Mouse (Mus musculus): ENCODE measurements around the gene Gpnmb. TPM values are rescaled to one million over a fixed set of nuclear protein-coding genes. Genes with fewer than 3 reads are reported as not detected.
A peak's percentile ranks its signal among the peaks of the same experiment; 100 is the strongest.

Gpnmb gene
- polyA plus RNA-seq, 1 experiment from 2014 or later, result 0.36 TPM

- DNase-seq (ENCODE audit: low spot score), result no peak
- WGBS, result 79% methylated on average over 7 of the region's 7 CpGs
- H3K27me3 ChIP-seq (ENCODE audit: insufficient read depth, low read length), result no peaks in the 10 kb centered on the region
- no peaks in the 10 kb centered on the region for H3K36me3 ChIP-seq (ENCODE audit: insufficient read depth, low read length)
- H3K27ac ChIP-seq, result no peak overlapping the region
- no peak overlapping the region for H3K9ac ChIP-seq (ENCODE audit: low read depth, low read length)
- H3K4me1 ChIP-seq (replicated peaks; ENCODE audit: insufficient read depth, low read length), result no peaks in the 10 kb centered on the region
- H3K4me2 ChIP-seq (ENCODE audit: low read length), result no peak overlapping the region
- no peak for TF ChIP-seq CTCF (IDR thresholded peaks at IDR 0.05; ENCODE audit: low read depth)
- no peak for ATAC-seq (replicated peaks; ENCODE audit: low FRiP score, low read depth)
- no peaks in the 10 kb centered on the region for H3K9me3 ChIP-seq (replicated peaks; ENCODE audit: low read length)
- no peak overlapping the region for H3K4me3 ChIP-seq (replicated peaks; ENCODE audit: low read depth, low read length)
Observed at GRCm38 (mm10) chr6:49025290-49025689, 11.1 kb upstream of the Gpnmb start.

GRCm38 (mm10) chr6:49026496-49026895 lies 9.8 kb upstream of the Gpnmb start:
- DNase-seq (ENCODE audit: low spot score) (no peak), ATAC-seq (replicated peaks; ENCODE audit: low FRiP score, low read depth) (no peak)
- no peaks in the 10 kb centered on the region for H3K9me3 ChIP-seq (replicated peaks; ENCODE audit: low read length)
- no peak for TF ChIP-seq CTCF (IDR thresholded peaks at IDR 0.05; ENCODE audit: low read depth)
- H3K36me3 ChIP-seq (ENCODE audit: insufficient read depth, low read length), result no peaks in the 10 kb centered on the region
- no peak overlapping the region for H3K4me2 ChIP-seq (ENCODE audit: low read length)
- no peaks in the 10 kb centered on the region for H3K27me3 ChIP-seq (ENCODE audit: insufficient read depth, low read length)
- H3K27ac ChIP-seq, result no peak overlapping the region
- no peak overlapping the region for H3K4me3 ChIP-seq (replicated peaks; ENCODE audit: low read depth, low read length)
- no peaks in the 10 kb centered on the region for H3K4me1 ChIP-seq (replicated peaks; ENCODE audit: insufficient read depth, low read length)
- H3K9ac ChIP-seq (ENCODE audit: low read depth, low read length), result no peak overlapping the region
- 90% methylated on average over 5 of the region's 5 CpGs for WGBS

GRCm38 (mm10) chr6:49028019-49028418 lies 8.3 kb upstream of the Gpnmb start:
- H3K4me2 ChIP-seq (ENCODE audit: low read length), result no peak overlapping the region
- no peak overlapping the region for H3K9ac ChIP-seq (ENCODE audit: low read depth, low read length)
- ATAC-seq (replicated peaks; ENCODE audit: low FRiP score, low read depth) (peak; percentile 57; the same call in 1 of the 2 replicates), DNase-seq (ENCODE audit: low spot score) (no peak)
- no peak overlapping the region for H3K27ac ChIP-seq
- no peaks in the 10 kb centered on the region for H3K36me3 ChIP-seq (ENCODE audit: insufficient read depth, low read length)
- H3K9me3 ChIP-seq (replicated peaks; ENCODE audit: low read length), result no peaks in the 10 kb centered on the region
- H3K4me1 ChIP-seq (replicated peaks; ENCODE audit: insufficient read depth, low read length), result no peaks in the 10 kb centered on the region
- 65% methylated on average over 6 of the region's 6 CpGs for WGBS
- no peak overlapping the region for H3K4me3 ChIP-seq (replicated peaks; ENCODE audit: low read depth, low read length)
- H3K27me3 ChIP-seq (ENCODE audit: insufficient read depth, low read length), result no peaks in the 10 kb centered on the region
- TF ChIP-seq CTCF (IDR thresholded peaks at IDR 0.05; ENCODE audit: low read depth), result no peak

GRCm38 (mm10) chr6:49028708-49029107 lies 7.6 kb upstream of the Gpnmb start:
- no peak overlapping the region for H3K4me2 ChIP-seq (ENCODE audit: low read length)
- no peaks in the 10 kb centered on the region for H3K36me3 ChIP-seq (ENCODE audit: insufficient read depth, low read length)
- DNase-seq (ENCODE audit: low spot score) (no peak), ATAC-seq (replicated peaks; ENCODE audit: low FRiP score, low read depth) (no peak)
- TF ChIP-seq CTCF (IDR thresholded peaks at IDR 0.05; ENCODE audit: low read depth), result no peak
- 72% methylated on average over 3 of the region's 3 CpGs for WGBS
- H3K4me1 ChIP-seq (replicated peaks; ENCODE audit: insufficient read depth, low read length), result no peaks in the 10 kb centered on the region
- H3K27ac ChIP-seq, result no peak overlapping the region
- no peak overlapping the region for H3K4me3 ChIP-seq (replicated peaks; ENCODE audit: low read depth, low read length)
- H3K27me3 ChIP-seq (ENCODE audit: insufficient read depth, low read length), result no peaks in the 10 kb centered on the region
- H3K9me3 ChIP-seq (replicated peaks; ENCODE audit: low read length), result no peaks in the 10 kb centered on the region
- no peak overlapping the region for H3K9ac ChIP-seq (ENCODE audit: low read depth, low read length)

GRCm38 (mm10) chr6:49031230-49031629 lies 5.1 kb upstream of the Gpnmb start:
- H3K9ac ChIP-seq (ENCODE audit: low read depth, low read length), result no peak overlapping the region
- no peaks in the 10 kb centered on the region for H3K9me3 ChIP-seq (replicated peaks; ENCODE audit: low read length)
- no peak overlapping the region for H3K27ac ChIP-seq
- no peak for TF ChIP-seq CTCF (IDR thresholded peaks at IDR 0.05; ENCODE audit: low read depth)
- no peaks in the 10 kb centered on the region for H3K27me3 ChIP-seq (ENCODE audit: insufficient read depth, low read length)
- 33% methylated on average over 4 of the region's 4 CpGs for WGBS
- no peaks in the 10 kb centered on the region for H3K36me3 ChIP-seq (ENCODE audit: insufficient read depth, low read length)
- DNase-seq (ENCODE audit: low spot score) (peak; percentile 51), ATAC-seq (replicated peaks; ENCODE audit: low FRiP score, low read depth) (no peak)
- H3K4me2 ChIP-seq (ENCODE audit: low read length), result no peak overlapping the region
- no peak overlapping the region for H3K4me3 ChIP-seq (replicated peaks; ENCODE audit: low read depth, low read length)
- H3K4me1 ChIP-seq (replicated peaks; ENCODE audit: insufficient read depth, low read length), result no peaks in the 10 kb centered on the region

GRCm38 (mm10) chr6:49032783-49033182 lies 3.6 kb upstream of the Gpnmb start:
- Histone ChIP-seq H3K27me3 (ENCODE audit: insufficient read depth, low read length) (no peaks in the 10 kb centered on the region), H3K4me2 (ENCODE audit: low read length) (no peak overlapping the region), H3K4me3 (replicated peaks; ENCODE audit: low read depth, low read length) (no peak overlapping the region), H3K27ac (no peak overlapping the region), H3K4me1 (replicated peaks; ENCODE audit: insufficient read depth, low read length) (no peaks in the 10 kb centered on the region), H3K9ac (ENCODE audit: low read depth, low read length) (no peak overlapping the region), H3K36me3 (ENCODE audit: insufficient read depth, low read length) (no peaks in the 10 kb centered on the region), H3K9me3 (replicated peaks; ENCODE audit: low read length) (no peaks in the 10 kb centered on the region)
- DNase-seq (ENCODE audit: low spot score), result no peak
- no peak for ATAC-seq (replicated peaks; ENCODE audit: low FRiP score, low read depth)
- WGBS, result 52% methylated on average over 4 of the region's 4 CpGs
- no peak for TF ChIP-seq CTCF (IDR thresholded peaks at IDR 0.05; ENCODE audit: low read depth)

- H3K27ac ChIP-seq, result no peak overlapping the region
- DNase-seq (ENCODE audit: low spot score), result no peak
- no peaks in the 10 kb centered on the region for H3K9me3 ChIP-seq (replicated peaks; ENCODE audit: low read length)
- no peak overlapping the region for H3K9ac ChIP-seq (ENCODE audit: low read depth, low read length)
- H3K4me3 ChIP-seq (replicated peaks; ENCODE audit: low read depth, low read length), result no peak overlapping the region
- H3K4me1 ChIP-seq (replicated peaks; ENCODE audit: insufficient read depth, low read length), result no peaks in the 10 kb centered on the region
- 61% methylated on average over 12 of the region's 12 CpGs for WGBS
- no peak overlapping the region for H3K4me2 ChIP-seq (ENCODE audit: low read length)
- no peaks in the 10 kb centered on the region for H3K36me3 ChIP-seq (ENCODE audit: insufficient read depth, low read length)
- no peak for TF ChIP-seq CTCF (IDR thresholded peaks at IDR 0.05; ENCODE audit: low read depth)
- H3K27me3 ChIP-seq (ENCODE audit: insufficient read depth, low read length), result no peaks in the 10 kb centered on the region
- peak; percentile 19; the same call in 1 of the 2 replicates for ATAC-seq (replicated peaks; ENCODE audit: low FRiP score, low read depth)
Observed at GRCm38 (mm10) chr6:49037268-49037662, 919 bp downstream of the Gpnmb start.
